Mouse (Mus musculus) hindbrain, postnatal 0 days (tissue): ENCODE results near the gene Prr7. TPM values are rescaled to one million over a fixed set of nuclear protein-coding genes. Genes with fewer than 3 reads are reported as not detected.

Source experiments
- ATAC-seq: fragments of 200-750 bp; cut with Nextera tagmentation; 2 replicates; pipeline ENCODE4 v1.8.0; 2017; ENCODE audit warnings: mild to moderate bottlenecking, moderate TSS enrichment, moderate library complexity
- DNase-seq: peaks from one replicate; pipeline ENCODE4 v3.0.0-alpha.2; 2015; ENCODE audit warnings: low spot score
- H3K27ac ChIP-seq: fragments of 300-500 bp; sonication (generic); 2 replicates; pipeline ENCODE4 v1.5.1; 2014; ENCODE audit warnings: mild to moderate bottlenecking
- H3K27me3 ChIP-seq: fragments of 300-500 bp; sonication (generic); 2 replicates; pipeline ENCODE4 v1.6.1; 2014; ENCODE audit warnings: low read length, mixed read lengths; ENCODE audit not compliant: insufficient read depth
- H3K36me3 ChIP-seq: fragments of 300-500 bp; sonication (generic); 2 replicates; pipeline ENCODE4 v1.6.1; 2014; ENCODE audit warnings: low read length, mixed read lengths; ENCODE audit not compliant: insufficient read depth
- H3K4me1 ChIP-seq: fragments of 300-500 bp; sonication (generic); 2 replicates; pipeline ENCODE4 v1.6.1; 2014; ENCODE audit warnings: antibody characterized with exemption, low read length, mixed read lengths; ENCODE audit not compliant: insufficient read depth
- H3K4me2 ChIP-seq: fragments of 300-500 bp; sonication (generic); 2 replicates; pipeline ENCODE4 v1.6.1; 2014; ENCODE audit warnings: low read depth, mild to moderate bottlenecking, low read length, moderate library complexity, mixed read lengths
- H3K4me3 ChIP-seq: fragments of 300-500 bp; sonication (generic); 2 replicates; pipeline ENCODE4 v1.5.1; 2014; ENCODE audit warnings: low read length
- H3K9ac ChIP-seq: fragments of 300-500 bp; sonication (generic); replicated peaks from 2 replicates; pipeline ENCODE4 v1.6.1; 2014; ENCODE audit warnings: mild to moderate bottlenecking, low read length, moderate library complexity, mixed read lengths
- H3K9me3 ChIP-seq: fragments of 300-500 bp; sonication (generic); 2 replicates; pipeline ENCODE4 v1.6.1; 2016; ENCODE audit warnings: low read length, mixed read lengths
- CTCF ChIP-seq: IDR thresholded peaks from 2 replicates; pipeline ENCODE4 v1.5.1; 2016; ENCODE audit warnings: antibody characterized with exemption, control low read depth, low read depth
- WGBS: fragments of 180-500 bp; shearing (Covaris S2); extraction: QIAGEN DNeasy Blood & Tissue Kit; methylation state at CpG from one replicate; pipeline ENCODE4 v1.1.7; 2014; 5-methylcytosine and 5-hydroxymethylcytosine counted together
- microRNA-seq, 2 experiments: library from miRNA; unstranded; fragments of <30 nt; microRNA quantifications; one replicate each; pipeline ENCODE4; 2016
- polyA plus RNA-seq: library from polyadenylated mRNA; unstranded; fragments of >200 nt; fragmentation: Nextera tagmentation; extraction: Ambion mirVana; gene quantifications from 2 replicates; pipeline ENCODE4 v1.2.1, GENCODE M21; 2015
- total RNA-seq: library from RNA; depleted of rRNA; stranded (reverse); fragments of >200 nt; gene quantifications from 2 replicates; pipeline ENCODE4 v1.2.3, GENCODE M21; 2014; rRNA removed

The Prr7 gene
- total and polyA plus RNA-seq, 2 experiments from 2014 or later = 4.6 to 106 TPM

DNA sequence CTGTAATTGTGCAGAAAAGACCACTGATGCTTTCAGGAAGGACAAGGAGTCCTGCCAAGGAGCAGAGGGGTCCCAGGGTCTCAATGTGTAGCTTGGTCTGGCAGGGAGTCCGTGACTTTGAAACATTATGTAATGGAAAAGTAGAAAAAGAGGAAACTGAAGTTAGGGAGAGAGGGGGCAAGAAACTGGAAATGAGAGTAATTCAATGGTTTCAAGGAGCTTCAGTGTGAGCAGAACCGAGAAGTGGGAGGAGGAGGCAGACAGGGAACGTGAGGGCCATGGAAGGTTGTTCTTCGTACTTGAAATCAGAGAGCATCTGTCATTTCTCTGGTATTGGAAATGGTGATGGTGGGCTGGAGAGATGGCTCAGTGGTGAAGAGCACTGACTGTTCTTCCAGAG lies 55.5 kb downstream of the Prr7 start:
- H3K9me3 ChIP-seq = no peaks in the 10 kb centered on the region
- H3K4me3 ChIP-seq = no peak overlapping the region
- no peak overlapping the region for H3K27ac ChIP-seq
- TF ChIP-seq CTCF = no peak
- H3K36me3 ChIP-seq = no peaks in the 10 kb centered on the region
- H3K9ac ChIP-seq = no peak overlapping the region
- H3K4me2 ChIP-seq = no peak overlapping the region
- WGBS = 66% methylated on average over 4 of the region's 4 CpGs
- DNase-seq = no peak
- no peaks in the 10 kb centered on the region for H3K4me1 ChIP-seq
- no peak for ATAC-seq
- no peaks in the 10 kb centered on the region for H3K27me3 ChIP-seq

DNA sequence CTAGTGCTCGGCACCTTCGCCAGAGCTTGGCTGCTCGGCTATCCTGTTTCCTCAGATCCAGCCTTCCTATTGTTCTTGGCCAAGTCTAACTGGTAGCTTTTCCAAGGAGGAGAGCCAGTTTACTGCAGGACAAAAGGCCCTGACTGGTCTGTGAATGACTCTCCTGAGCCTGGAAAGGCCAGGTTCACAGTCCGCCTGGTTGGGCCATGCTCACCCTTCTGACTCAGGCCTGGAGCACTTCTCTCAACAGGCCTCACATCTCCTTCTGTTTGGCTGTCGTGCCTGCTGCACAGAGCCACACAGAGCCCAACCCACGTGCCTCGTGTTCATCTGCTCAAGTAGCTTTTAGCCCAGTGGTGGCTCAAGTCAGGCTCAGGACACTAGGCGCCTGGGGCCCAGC lies 58.7 kb downstream of the Prr7 start:
- Histone ChIP-seq H3K4me1 (no peaks in the 10 kb centered on the region), H3K27me3 (no peaks in the 10 kb centered on the region), H3K36me3 (no peaks in the 10 kb centered on the region), H3K4me2 (no peak overlapping the region), H3K9ac (no peak overlapping the region), H3K4me3 (no peak overlapping the region), H3K27ac (no peak overlapping the region), H3K9me3 (no peaks in the 10 kb centered on the region)
- 46% methylated on average over 8 of the region's 8 CpGs for WGBS
- DNase-seq = no peak
- ATAC-seq = no peak
- TF ChIP-seq CTCF = no peak

Small RNA genes within 50 kb of the gene (microRNA-seq; reads per million reads assigned to microRNA genes)
- 0 to 1.1 reads per million in 2 experiments for gene Mir6943
- 23.3 to 27.5 reads per million in 2 experiments for gene Mir6944
- 1.9 to 2.5 reads per million in 2 experiments for gene Mir6945

Other genes starting within 250 kb of the Prr7 start
- 197 and 213 TPM in 2 replicates for gene Prelid1, start 143.8 kb upstream of the Prr7 start, total RNA-seq
- gene Prelid1, start 143.8 kb upstream of the Prr7 start, polyA plus RNA-seq = 309 and 327 TPM in 2 replicates
- 65.3 and 78.8 TPM in 2 replicates for gene Rab24, start 142.3 kb upstream of the Prr7 start, total RNA-seq
- 84.7 and 89.4 TPM in 2 replicates for gene Rab24, start 142.3 kb upstream of the Prr7 start, polyA plus RNA-seq
- gene Mxd3, start 134.4 kb upstream of the Prr7 start, total RNA-seq = 16.3 and 16.8 TPM in 2 replicates
- 11.2 and 11.7 TPM in 2 replicates for gene Mxd3, start 134.4 kb upstream of the Prr7 start, polyA plus RNA-seq
- 60.7 and 72.2 TPM in 2 replicates for gene Lman2, start 101.5 kb upstream of the Prr7 start, total RNA-seq
- 36.4 and 37.0 TPM in 2 replicates for gene Lman2, start 101.5 kb upstream of the Prr7 start, polyA plus RNA-seq
- 0.36 and 0.78 TPM in 2 replicates for gene Rgs14, start 94.5 kb upstream of the Prr7 start, total RNA-seq
- gene Rgs14, start 94.5 kb upstream of the Prr7 start, polyA plus RNA-seq = 0.69 and 0.76 TPM in 2 replicates
- gene Slc34a1, start 66.1 kb upstream of the Prr7 start, total RNA-seq = not detected in 2 replicates
- gene Slc34a1, start 66.1 kb upstream of the Prr7 start, polyA plus RNA-seq = not detected in 2 replicates
- gene Pfn3, start 49.0 kb upstream of the Prr7 start, total RNA-seq = 0.52 TPM in 1 of 2 replicates, not detected in the other
- gene Pfn3, start 49.0 kb upstream of the Prr7 start, polyA plus RNA-seq = 0.37 and 0.68 TPM in 2 replicates
- gene F12, start 37.5 kb upstream of the Prr7 start, total RNA-seq = not detected in 2 replicates
- 0.26 and 0.48 TPM in 2 replicates for gene F12, start 37.5 kb upstream of the Prr7 start, polyA plus RNA-seq
- gene Grk6, start 19.2 kb upstream of the Prr7 start, total RNA-seq = 72.2 and 72.6 TPM in 2 replicates
- 34.7 and 35.5 TPM in 2 replicates for gene Grk6, start 19.2 kb upstream of the Prr7 start, polyA plus RNA-seq
- 442 and 446 TPM in 2 replicates for gene Dbn1, start 23.8 kb downstream of the Prr7 start, total RNA-seq
- 369 and 371 TPM in 2 replicates for gene Dbn1, start 23.8 kb downstream of the Prr7 start, polyA plus RNA-seq
- gene Pdlim7, start 49.4 kb downstream of the Prr7 start, total RNA-seq = 43.4 and 49.9 TPM in 2 replicates
- 133 TPM in 2 replicates for gene Pdlim7, start 49.4 kb downstream of the Prr7 start, polyA plus RNA-seq
- gene Dok3, start 65.0 kb downstream of the Prr7 start, total RNA-seq = 4.7 and 5.2 TPM in 2 replicates
- 1.1 and 1.6 TPM in 2 replicates for gene Dok3, start 65.0 kb downstream of the Prr7 start, polyA plus RNA-seq
- 48.6 and 53.4 TPM in 2 replicates for gene Ddx41, start 72.4 kb downstream of the Prr7 start, total RNA-seq
- gene Ddx41, start 72.4 kb downstream of the Prr7 start, polyA plus RNA-seq = 44.4 and 47.2 TPM in 2 replicates
- 60.2 and 87.5 TPM in 2 replicates for gene Fam193b, start 106.9 kb downstream of the Prr7 start, total RNA-seq
- 38.8 and 38.9 TPM in 2 replicates for gene Fam193b, start 106.9 kb downstream of the Prr7 start, polyA plus RNA-seq
- 59.3 and 66.7 TPM in 2 replicates for gene Tmed9, start 109.5 kb downstream of the Prr7 start, total RNA-seq
- 105 and 117 TPM in 2 replicates for gene Tmed9, start 109.5 kb downstream of the Prr7 start, polyA plus RNA-seq
- gene B4galt7, start 135.6 kb downstream of the Prr7 start, total RNA-seq = 66.7 and 66.8 TPM in 2 replicates
- 42.9 and 44.0 TPM in 2 replicates for gene B4galt7, start 135.6 kb downstream of the Prr7 start, polyA plus RNA-seq
- gene Caml, start 158.7 kb downstream of the Prr7 start, total RNA-seq = 70.3 and 76.2 TPM in 2 replicates
- 105 and 115 TPM in 2 replicates for gene Caml, start 158.7 kb downstream of the Prr7 start, polyA plus RNA-seq
- gene Ddx46, start 170.8 kb downstream of the Prr7 start, total RNA-seq = 17.9 and 18.7 TPM in 2 replicates
- 19.9 and 23.4 TPM in 2 replicates for gene Ddx46, start 170.8 kb downstream of the Prr7 start, polyA plus RNA-seq
- gene B230219D22Rik, start 228.9 kb downstream of the Prr7 start, total RNA-seq = 132 and 145 TPM in 2 replicates
- gene B230219D22Rik, start 228.9 kb downstream of the Prr7 start, polyA plus RNA-seq = 51.7 and 55.0 TPM in 2 replicates